Mouse (Mus musculus) myocyte (in vitro differentiated cells): ENCODE measurements around the gene Cnot1.

ENCODE experiments used
- CEBPB ChIP-seq: IDR thresholded peaks from 2 replicates; pipeline ENCODE4 v1.6.1; 2011; ENCODE audit warnings: mild to moderate bottlenecking, moderate library complexity; ENCODE audit not compliant: poor library complexity, insufficient read depth, severe bottlenecking
- POLR2A ChIP-seq: IDR thresholded peaks from one replicate; pipeline ENCODE4 v1.6.1; 2011; ENCODE audit warnings: low read depth, mild to moderate bottlenecking, control low read depth, moderate library complexity; ENCODE audit not compliant: insufficient read length
- TCF12 ChIP-seq: IDR thresholded peaks from one replicate; pipeline ENCODE4 v1.6.1; 2011; ENCODE audit warnings: mild to moderate bottlenecking, control low read depth; ENCODE audit not compliant: poor library complexity, insufficient read depth, severe bottlenecking
- USF1 ChIP-seq: IDR thresholded peaks from one replicate; pipeline ENCODE4 v1.6.1; 2011; ENCODE audit warnings: low read depth, mild to moderate bottlenecking, control low read depth, moderate library complexity

- no peak for TF ChIP-seq TCF12
- peak; percentile 84 for TF ChIP-seq POLR2A
- no peak for TF ChIP-seq CEBPB
- TF ChIP-seq USF1, result no peak
Measured at GRCm38 (mm10) chr8:95715676-95716531, 91.4 kb downstream of the Cnot1 start, which contains the start of gene Setd6.
